Mouse (Mus musculus): ENCODE measurements around the gene Zfp839.

- TF ChIP-seq CTCF (IDR thresholded peaks at IDR 0.05; ENCODE audit: low read depth, low read length) (no peak), POLR2A (IDR thresholded peaks at IDR 0.05; ENCODE audit: extremely low read depth, insufficient read depth, low read length) (no peak)
Measured at GRCm38 (mm10) chr12:110909962-110910361, 59.9 kb downstream of the Zfp839 start.
